Mouse (Mus musculus): ENCODE data around the gene Map3k10. TPM values are rescaled to one million over a fixed set of nuclear protein-coding genes. Genes with fewer than 3 reads are reported as not detected.

Gene Map3k10
- polyA plus RNA-seq (2021; fragmentation: Nextera tagmentation) = 16.7 and 30.5 TPM in 2 replicates
- long read RNA-seq, experiment 1, partial matches to known transcripts = 12 of 21 reads
- long read RNA-seq, experiment 1, other reads (novel, unspliced or antisense) = 4 of 21 reads
- long read RNA-seq, experiment 2, partial matches to known transcripts = 6 of 22 reads
- long read RNA-seq, experiment 2, other reads (novel, unspliced or antisense) = 15 of 22 reads

GRCm38 (mm10) chr7:27674522-27675221, at the start of gene Map3k10:
Gene Map3k10 (minus strand): TSS chr7:27674598.

GRCm38 (mm10) chr7:27688815-27689612, 14.6 kb upstream of the Map3k10 start, which contains the start of gene Zfp607b:
Gene Zfp607b (plus strand): TSS chr7:27689340.

DNA sequence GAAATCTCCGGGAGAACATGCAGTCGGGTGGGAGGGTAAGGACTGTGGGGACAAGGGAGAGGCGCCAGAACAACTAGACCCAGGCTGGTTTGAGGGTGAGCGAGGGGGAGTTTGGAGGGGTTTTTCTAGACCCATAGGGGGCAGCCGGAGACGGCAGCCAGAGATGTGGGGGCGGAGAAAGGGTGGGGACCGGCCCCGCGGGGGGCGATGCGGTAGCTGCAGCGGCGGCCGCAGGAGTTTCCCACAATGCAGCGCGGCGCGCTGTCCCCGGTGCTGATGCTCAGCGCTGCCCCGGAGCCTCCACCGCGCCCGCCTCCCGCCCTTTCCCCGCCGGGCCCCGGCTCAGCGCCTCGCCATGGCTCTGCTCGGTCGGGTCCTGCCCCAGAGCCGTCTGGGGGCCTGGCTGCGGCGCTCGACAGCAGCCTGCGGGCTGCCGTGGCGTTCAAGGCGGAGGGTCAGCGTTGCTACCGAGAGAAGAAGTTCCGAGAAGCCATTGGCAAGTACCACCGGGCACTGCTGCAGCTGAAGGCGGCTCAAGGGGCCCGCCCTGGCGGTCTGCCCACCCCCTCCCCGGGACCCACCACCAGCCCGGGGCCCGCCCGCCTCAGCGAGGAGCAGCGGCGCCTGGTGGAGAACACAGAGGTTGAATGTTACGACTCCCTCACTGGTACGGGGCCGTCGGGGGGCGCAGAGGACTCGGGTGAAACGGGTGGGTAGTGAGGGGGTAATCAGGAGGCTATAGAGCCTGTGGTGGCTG, 20.5 kb downstream of the Map3k10 start, which contains the start of gene Ttc9b:
Gene Ttc9b (plus strand): TSS at position 235 of the 757 bp plus-strand sequence.

Other genes starting within 250 kb of the Map3k10 start
- gene Sptbn4, start 226.9 kb downstream of the Map3k10 start, polyA plus RNA-seq (2021; fragmentation: Nextera tagmentation) = 2.0 and 12.2 TPM in 2 replicates
- gene Blvrb, start 226.6 kb downstream of the Map3k10 start, polyA plus RNA-seq (2021; fragmentation: Nextera tagmentation) = 40.4 and 54.5 TPM in 2 replicates
- 3.2 and 3.6 TPM in 2 replicates for gene Sertad3, start 200.8 kb downstream of the Map3k10 start, polyA plus RNA-seq (2021; fragmentation: Nextera tagmentation)
- 19.7 and 26.0 TPM in 2 replicates for gene Sertad1, start 187.7 kb downstream of the Map3k10 start, polyA plus RNA-seq (2021; fragmentation: Nextera tagmentation)
- gene Prx, start 175.3 kb downstream of the Map3k10 start, polyA plus RNA-seq (2021; fragmentation: Nextera tagmentation) = 0.04 and 0.11 TPM in 2 replicates
- 23.8 and 29.0 TPM in 2 replicates for gene Hipk4, start 151.3 kb downstream of the Map3k10 start, polyA plus RNA-seq (2021; fragmentation: Nextera tagmentation)
- gene Pld3, start 121.4 kb downstream of the Map3k10 start, polyA plus RNA-seq (2021; fragmentation: Nextera tagmentation) = 542 and 557 TPM in 2 replicates
- 14.7 and 17.4 TPM in 2 replicates for gene 2310022A10Rik, start 121.4 kb downstream of the Map3k10 start, polyA plus RNA-seq (2021; fragmentation: Nextera tagmentation)
- 96.2 and 145 TPM in 2 replicates for gene Akt2, start 83.0 kb downstream of the Map3k10 start, polyA plus RNA-seq (2021; fragmentation: Nextera tagmentation)
- gene Ttc9b, start 20.7 kb downstream of the Map3k10 start, polyA plus RNA-seq (2021; fragmentation: Nextera tagmentation) = 87.2 and 216 TPM in 2 replicates
- 4.3 and 4.7 TPM in 2 replicates for gene Zfp607b, start 14.7 kb upstream of the Map3k10 start, polyA plus RNA-seq (2021; fragmentation: Nextera tagmentation)
- 5.9 and 9.1 TPM in 2 replicates for gene Zfp60, start 56.8 kb upstream of the Map3k10 start, polyA plus RNA-seq (2021; fragmentation: Nextera tagmentation)
- 0.23 and 1.1 TPM in 2 replicates for gene Zfp626, start 132.6 kb upstream of the Map3k10 start, polyA plus RNA-seq (2021; fragmentation: Nextera tagmentation)
- gene Zfp59, start 164.0 kb upstream of the Map3k10 start, polyA plus RNA-seq (2021; fragmentation: Nextera tagmentation) = 2.5 and 3.3 TPM in 2 replicates
- 0.21 and 0.37 TPM in 2 replicates for gene Zfp607a, start 182.9 kb upstream of the Map3k10 start, polyA plus RNA-seq (2021; fragmentation: Nextera tagmentation)

All from left cerebral cortex, adult 6 months (tissue).